ENCODE assay signal across 1 mouse cellular context in the genomic region with DNA sequence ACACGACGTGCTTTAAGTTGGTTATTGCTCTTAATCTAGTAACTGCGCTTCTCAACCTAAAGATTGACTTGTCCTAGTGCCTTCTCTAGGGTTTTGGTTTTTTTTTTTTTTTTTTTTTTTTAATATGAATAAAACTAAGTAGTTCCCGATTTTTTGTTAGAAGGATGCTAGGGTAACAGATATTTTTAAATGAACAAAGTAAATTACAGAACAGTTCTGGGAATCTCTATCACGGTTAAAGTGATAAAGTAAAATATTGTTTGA.
TF ChIP-seq lines count a peak whose summit lies in the region.

No protein-coding gene starts in this region.

TF ChIP-seq in ES-E14, 5 proteins besides CTCF, POLR2A, EP300 and RAD21 (continued from another document):
- TF ChIP-seq HCFC1 (IDR thresholded peaks at IDR 0.05; ENCODE audit: borderline replicate concordance, insufficient read depth, low read length) (no peak), ZNF384 (IDR thresholded peaks at IDR 0.05; ENCODE audit: low read depth, low read length) (no peak), ZC3H11A (IDR thresholded peaks at IDR 0.05; ENCODE audit: borderline replicate concordance, low read depth, low read length) (no peak), CHD2 (IDR thresholded peaks at IDR 0.05; ENCODE audit: low read depth, low read length) (no peak)
TF ChIP-seq in ES-E14: peak in this region for 0.
